Mouse (Mus musculus) liver, embryonic 14.5 days (tissue): ENCODE data around the gene Nlrx1. TPM values are rescaled to one million over a fixed set of nuclear protein-coding genes. Genes with fewer than 3 reads are reported as not detected.
A peak's percentile ranks its signal among the peaks of the same experiment; 100 is the strongest.

Experiments used
- ATAC-seq: fragments of 200-750 bp; cut with Nextera tagmentation; 2 replicates; pipeline ENCODE4 v1.8.0; 2017; ENCODE audit warnings: moderate number of reproducible peaks, mild to moderate bottlenecking, moderate library complexity; ENCODE audit not compliant: insufficient read depth
- DNase-seq, 3 experiments: peaks; one replicate each; pipeline ENCODE4 v3.0.0-alpha.2; 2012 to 2013; ENCODE audit warnings: low read depth in 3 of 3, low spot score in 3 of 3
- H3K27ac ChIP-seq: fragments of 300-500 bp; sonication (generic); 2 replicates; pipeline ENCODE4 v1.5.1; 2014; ENCODE audit warnings: moderate library complexity, mild to moderate bottlenecking, control low read depth, inconsistent platforms
- H3K27me3 ChIP-seq: fragments of 300-500 bp; sonication (generic); 2 replicates; pipeline ENCODE4 v1.6.1; 2014; ENCODE audit warnings: mild to moderate bottlenecking, low read length, moderate library complexity; ENCODE audit not compliant: control insufficient read depth, insufficient read depth
- H3K36me3 ChIP-seq: fragments of 300-500 bp; sonication (generic); replicated peaks from 2 replicates; pipeline ENCODE4 v1.6.1; 2014; ENCODE audit warnings: low read depth; ENCODE audit not compliant: control insufficient read depth, insufficient read depth
- H3K4me1 ChIP-seq, 2 experiments: fragments of 200-500 bp in 1 of 2; fragments of 300-500 bp in 1 of 2; sonication (generic) in 1 of 2; replicated peaks; 2 replicates each; pipeline ENCODE4 v1.6.1; 2012 to 2014; ENCODE audit warnings: antibody characterized with exemption in 1 of 2, inconsistent platforms in 1 of 2, low read length in 1 of 2; ENCODE audit not compliant: control insufficient read depth in 2 of 2, insufficient read depth in 2 of 2
- H3K4me2 ChIP-seq: fragments of 300-500 bp; sonication (generic); 2 replicates; pipeline ENCODE4 v1.6.1; 2014; ENCODE audit warnings: low read depth, mild to moderate bottlenecking, control low read depth, moderate library complexity
- H3K4me3 ChIP-seq, 2 experiments: fragments of 200-500 bp in 1 of 2; fragments of 300-500 bp in 1 of 2; sonication (generic) in 1 of 2; 2 replicates each; pipeline ENCODE4 v1.5.1; 2012 to 2014; ENCODE audit warnings: low read depth in 2 of 2, low read length in 2 of 2, mild to moderate bottlenecking in 2 of 2, control low read depth in 1 of 2, inconsistent platforms in 1 of 2, moderate library complexity in 1 of 2; ENCODE audit not compliant: insufficient read depth in 1 of 2
- H3K9ac ChIP-seq: fragments of 300-500 bp; sonication (generic); replicated peaks from 2 replicates; pipeline ENCODE4 v1.6.1; 2014; ENCODE audit warnings: mild to moderate bottlenecking, control low read depth, moderate library complexity
- H3K9me3 ChIP-seq: fragments of 300-500 bp; sonication (generic); 2 replicates; pipeline ENCODE4 v1.6.1; 2016; ENCODE audit warnings: low read length, mixed read lengths; ENCODE audit not compliant: control insufficient read depth
- CTCF ChIP-seq: IDR thresholded peaks from 2 replicates; pipeline ENCODE4 v1.5.1; 2016; ENCODE audit warnings: antibody characterized with exemption, low read depth, control low read depth
- EP300 ChIP-seq: IDR thresholded peaks from 2 replicates; pipeline ENCODE4 v1.6.1; 2016; ENCODE audit warnings: antibody characterized with exemption, low read depth
- WGBS: fragments of 180-500 bp; shearing (Covaris S2); extraction: QIAGEN DNeasy Blood & Tissue Kit; methylation state at CpG from one replicate; pipeline ENCODE4 v1.1.7; 2014; ENCODE audit not compliant: insufficient replicate concordance; 5-methylcytosine and 5-hydroxymethylcytosine counted together
- polyA plus RNA-seq, 2 experiments: library from polyadenylated mRNA; depleted of rRNA in 1 of 2; stranded (reverse) in 1 of 2; unstranded in 1 of 2; fragments of >200 nt; fragmentation: Nextera tagmentation in 1 of 2; extraction: Ambion mirVana in 1 of 2; gene quantifications; 2 replicates each; pipeline versions ENCODE4 v1.2.1 to v1.2.3; 2012 to 2014

Nlrx1 gene
- polyA plus RNA-seq, 2 experiments, result 1.5 to 2.7 TPM

- H3K4me1 ChIP-seq, result peaks cover 16 to 26% of the 10 kb centered on the region in 2 experiments
- WGBS, result 2% methylated on average over 45 of the region's 47 CpGs
- peak overlapping the region; percentile 96 for H3K27ac ChIP-seq
- H3K36me3 ChIP-seq, result peaks cover 39% of the 10 kb centered on the region
- TF ChIP-seq CTCF (no peak), EP300 (no peak)
- peak overlapping the region; percentile 88 for H3K4me2 ChIP-seq
- peak overlapping the region; percentile 78 to 85 for H3K4me3 ChIP-seq
- H3K9ac ChIP-seq, result peak overlapping the region; percentile 94
- DNase-seq (peak in 2 of 3 experiments; percentile 32 to 33), ATAC-seq (peak; percentile 27)
- no peaks in the 10 kb centered on the region for H3K27me3 ChIP-seq
- H3K9me3 ChIP-seq, result no peaks in the 10 kb centered on the region
These were observed 19.1 kb upstream of the Nlrx1 start for GRCm38 (mm10) chr9:44287401-44288075.

GRCm38 (mm10) chr9:44287003-44287400 lies 18.6 kb upstream of the Nlrx1 start:
- peaks cover 38% of the 10 kb centered on the region for H3K36me3 ChIP-seq
- 7% methylated on average over 11 of the region's 11 CpGs for WGBS
- H3K27me3 ChIP-seq, result no peaks in the 10 kb centered on the region
- no peak for TF ChIP-seq CTCF
- TF ChIP-seq EP300, result no peak
- peak overlapping the region; percentile 88 for H3K4me2 ChIP-seq
- ATAC-seq, result peak; percentile 10; the same call in 1 of the 2 replicates
- H3K27ac ChIP-seq, result peak overlapping the region; percentile 96
- H3K9me3 ChIP-seq, result no peaks in the 10 kb centered on the region
- peaks cover 16 to 26% of the 10 kb centered on the region in 2 experiments for H3K4me1 ChIP-seq
- DNase-seq, result peak in 1 of 3 experiments; percentile 31
- peak overlapping the region; percentile 78 to 85 for H3K4me3 ChIP-seq
- peak overlapping the region; percentile 94 for H3K9ac ChIP-seq

DNA sequence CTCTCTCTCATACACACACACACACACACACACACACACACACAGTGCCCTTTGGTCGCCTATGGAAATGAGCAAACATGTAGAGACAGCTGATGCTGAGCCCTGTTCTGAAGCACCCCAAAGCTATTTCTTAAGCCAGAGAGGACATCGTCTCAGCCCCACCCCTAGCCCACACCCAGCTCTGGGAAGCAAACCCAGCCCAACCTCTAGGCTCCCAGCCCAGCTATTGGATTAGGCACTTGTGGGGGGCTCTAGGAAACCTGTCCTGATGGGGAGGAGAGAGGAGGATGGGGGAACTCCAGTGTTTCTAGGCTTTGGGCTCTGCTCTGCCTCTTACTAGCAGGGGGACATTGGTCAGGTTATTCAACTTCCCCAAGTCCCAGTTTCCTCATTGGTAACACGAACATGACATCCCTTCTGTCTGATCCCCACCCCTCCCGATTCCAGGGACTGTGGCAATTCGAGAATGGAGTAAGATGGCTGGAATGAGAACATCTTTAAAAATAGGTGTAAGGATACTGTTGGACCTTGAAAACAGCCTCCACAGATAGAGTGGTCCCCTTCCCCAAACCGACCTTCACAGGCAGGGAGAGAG lies 18.0 kb upstream of the Nlrx1 start:
- H3K9ac ChIP-seq, result peak overlapping the region; percentile 94
- no peak for TF ChIP-seq CTCF
- no peak for TF ChIP-seq EP300
- H3K4me3 ChIP-seq, result peak overlapping the region; percentile 78 to 85
- H3K4me1 ChIP-seq, result peaks cover 16 to 26% of the 10 kb centered on the region in 2 experiments
- H3K36me3 ChIP-seq, result peaks cover 40% of the 10 kb centered on the region
- DNase-seq (peak in 2 of 3 experiments; percentile 52 to 65), ATAC-seq (peak; percentile 44)
- H3K4me2 ChIP-seq, result peak overlapping the region; percentile 88
- peak overlapping the region; percentile 96 for H3K27ac ChIP-seq
- H3K9me3 ChIP-seq, result no peaks in the 10 kb centered on the region
- 3% methylated on average over 6 of the region's 6 CpGs for WGBS
- no peaks in the 10 kb centered on the region for H3K27me3 ChIP-seq

DNA sequence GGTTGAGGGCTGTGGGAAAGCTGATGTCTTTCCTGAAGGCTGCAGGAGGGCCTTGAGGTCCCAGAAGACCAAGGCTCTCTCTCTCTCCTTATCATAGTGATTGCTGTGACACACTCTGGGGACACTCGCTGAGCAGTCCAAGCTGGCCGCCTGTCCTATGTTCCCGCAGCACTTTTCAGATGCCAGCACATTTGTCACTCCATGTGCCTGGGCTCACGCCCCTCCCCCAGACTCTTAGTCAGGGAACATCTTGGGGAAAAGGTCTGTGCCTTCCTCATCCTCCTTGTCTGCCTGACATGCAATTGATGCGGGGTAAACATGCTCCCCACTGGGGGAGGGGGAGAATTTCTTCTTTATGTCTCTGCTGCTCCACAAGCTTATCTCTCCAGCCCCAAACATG lies 14.8 kb upstream of the Nlrx1 start:
- Histone ChIP-seq H3K9me3 (no peaks in the 10 kb centered on the region), H3K36me3 (peaks cover 61% of the 10 kb centered on the region), H3K27ac (no peak overlapping the region), H3K27me3 (no peaks in the 10 kb centered on the region), H3K4me1 (peaks cover 4 to 20% of the 10 kb centered on the region in 2 experiments), H3K4me3 (no peak overlapping the region), H3K9ac (no peak overlapping the region), H3K4me2 (no peak overlapping the region)
- DNase-seq, result no peak
- TF ChIP-seq CTCF (no peak), EP300 (no peak)
- no peak for ATAC-seq
- WGBS, result 79% methylated on average over 5 of the region's 5 CpGs

DNA sequence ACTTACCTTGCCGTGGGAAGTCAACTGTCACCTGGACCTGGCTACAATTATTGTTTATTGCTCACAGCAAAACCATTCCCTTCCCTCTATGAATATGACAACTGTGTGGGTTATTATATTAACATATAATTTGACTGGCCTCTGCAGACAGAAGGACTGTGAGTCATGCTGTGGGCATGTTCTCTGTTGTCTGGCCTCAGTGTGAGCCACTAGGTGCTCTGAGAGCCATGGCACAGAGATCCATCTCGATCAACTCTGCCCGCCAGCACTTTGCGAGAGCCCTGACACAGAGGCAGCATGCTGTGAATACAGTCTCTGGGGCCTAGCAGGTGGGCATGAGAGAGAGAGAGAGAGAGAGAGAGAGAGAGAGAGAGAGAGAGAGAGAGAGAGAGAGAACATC lies 1.6 kb upstream of the Nlrx1 start:
- 91% methylated on average over 4 of the region's 4 CpGs for WGBS
- ATAC-seq, result no peak
- TF ChIP-seq CTCF (no peak), EP300 (no peak)
- Histone ChIP-seq H3K9ac (no peak overlapping the region), H3K27ac (no peak overlapping the region), H3K9me3 (no peaks in the 10 kb centered on the region), H3K27me3 (no peaks in the 10 kb centered on the region), H3K36me3 (peaks cover 19% of the 10 kb centered on the region; the same call in 1 of the 2 replicates), H3K4me2 (no peak overlapping the region), H3K4me1 (peaks cover 3 to 18% of the 10 kb centered on the region in 2 experiments; a peak in 2 of 4 replicates), H3K4me3 (no peak overlapping the region)
- no peak for DNase-seq
